ENCODE assay signal across 18 mouse cellular contexts in the genomic region with DNA sequence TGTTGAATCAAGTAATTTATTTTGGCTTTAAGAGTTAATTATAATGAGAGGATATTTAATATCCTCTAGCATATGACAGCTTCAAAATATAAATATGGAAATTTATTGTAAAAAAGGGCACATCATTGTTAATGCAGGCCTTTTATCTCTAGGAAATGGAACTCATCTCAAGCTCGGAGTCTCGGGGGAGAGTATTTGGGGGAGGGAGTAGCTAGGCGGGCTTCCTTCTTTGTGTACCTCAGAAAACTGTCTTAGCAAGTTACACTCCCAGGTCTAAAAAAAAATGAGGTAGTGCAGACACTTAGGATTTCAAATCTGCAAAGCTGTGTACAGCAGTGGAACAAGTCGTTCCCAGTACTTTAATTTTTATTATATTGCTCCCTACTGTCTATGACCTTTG.
"Had no signal": no experiment of that assay in that cellular context is flagged by ENCODE, and none has a peak within 500 bp of the region (broad histone marks: within the 10 kb centered on the region; RNA-seq: fewer than 3 reads in every experiment).

No protein-coding gene starts in this region.

- H3K4me1 ChIP-seq: midbrain, embryonic 12.5 days; neural tube, embryonic 13.5 days; neural tube, embryonic 15.5 days had no signal

- H3K27ac ChIP-seq: liver, embryonic 14.5 days; midbrain, embryonic 12.5 days; neural tube, embryonic 13.5 days; neural tube, embryonic 15.5 days had no signal

- DNase-seq: lung, adult 18-20 months; lung, embryonic 14.5 days; lung, postnatal 10 days; lung, postnatal 4 days; retina, postnatal 1 day; right cerebral cortex, adult 18-20 months; right cerebral cortex, postnatal 25 days; right cerebral cortex, postnatal 4 days; spleen, adult 18-20 months; thymus, adult 18-20 months; thymus, postnatal 14 days; thymus, postnatal 36 days had no signal

- H3K9me3 ChIP-seq: midbrain, embryonic 12.5 days; neural tube, embryonic 13.5 days; neural tube, embryonic 15.5 days had no signal

- H3K4me2 ChIP-seq: lung, embryonic 14.5 days; midbrain, embryonic 12.5 days; neural tube, embryonic 13.5 days; neural tube, embryonic 15.5 days had no signal

- H3K36me3 ChIP-seq: midbrain, embryonic 12.5 days; neural tube, embryonic 13.5 days; neural tube, embryonic 15.5 days had no signal

- H3K27me3 ChIP-seq: midbrain, embryonic 12.5 days; neural tube, embryonic 13.5 days; neural tube, embryonic 15.5 days had no signal

- H3K9ac ChIP-seq: liver, embryonic 14.5 days; lung, embryonic 14.5 days; midbrain, embryonic 12.5 days; neural tube, embryonic 13.5 days; neural tube, embryonic 15.5 days had no signal

- ATAC-seq: midbrain, embryonic 16.5 days had no signal

- H3K4me3 ChIP-seq: midbrain, embryonic 12.5 days; myocyte; neural tube, embryonic 13.5 days; neural tube, embryonic 15.5 days had no signal
